Mouse (Mus musculus): ENCODE results near the gene Mcur1.

- TF ChIP-seq CHD2 (IDR thresholded peaks at IDR 0.05; ENCODE audit: low read depth, low read length) (no peak), MAFK (IDR thresholded peaks at IDR 0.05; ENCODE audit: insufficient read depth, low read depth, low read length) (no peak)
These were observed 19.7 kb downstream of the Mcur1 start for GRCm38 (mm10) chr13:43540205-43540815.

Data from ES-E14 (cell line).